Mouse (Mus musculus) heart, embryonic 10.5 days (tissue): ENCODE measurements around the gene Ltbp1. TPM values are rescaled to one million over a fixed set of nuclear protein-coding genes. Genes with fewer than 3 reads are reported as not detected.

Experiments used
- DNase-seq: peaks from one replicate; pipeline ENCODE4 v3.0.0-alpha.2; 2017; ENCODE audit warnings: low spot score
- H3K27ac ChIP-seq: fragments of 300-500 bp; sonication (generic); 2 replicates; pipeline ENCODE4 v1.5.1; 2016; ENCODE audit warnings: mild to moderate bottlenecking
- H3K27me3 ChIP-seq: fragments of 300-500 bp; sonication (generic); 2 replicates; pipeline ENCODE4 v1.6.1; 2016; ENCODE audit warnings: mild to moderate bottlenecking; ENCODE audit not compliant: poor library complexity, insufficient read depth, severe bottlenecking
- H3K36me3 ChIP-seq: fragments of 300-500 bp; sonication (generic); 2 replicates; pipeline ENCODE4 v1.6.1; 2016; ENCODE audit warnings: mild to moderate bottlenecking, moderate library complexity
- H3K4me1 ChIP-seq: fragments of 300-500 bp; sonication (generic); 2 replicates; pipeline ENCODE4 v1.6.1; 2016; ENCODE audit warnings: mild to moderate bottlenecking
- H3K4me3 ChIP-seq: fragments of 300-500 bp; sonication (generic); 2 replicates; pipeline ENCODE4 v1.5.1; 2016; ENCODE audit warnings: mild to moderate bottlenecking, moderate library complexity
- H3K9me3 ChIP-seq: fragments of 300-500 bp; sonication (generic); 2 replicates; pipeline ENCODE4 v1.6.1; 2016; ENCODE audit warnings: mild to moderate bottlenecking, moderate library complexity
- WGBS: fragments of 180-500 bp; shearing (Covaris S2); methylation state at CpG from one replicate; pipeline ENCODE4 v1.1.7; 2016; 5-methylcytosine and 5-hydroxymethylcytosine counted together
- polyA plus RNA-seq: library from polyadenylated mRNA; unstranded; fragments of >200 nt; fragmentation: Nextera tagmentation; extraction: Ambion mirVana; gene quantifications from 2 replicates; pipeline ENCODE4 v1.2.1, GENCODE M21; 2016

Ltbp1 gene
- polyA plus RNA-seq, 1 experiment from 2014 or later = 29.7 TPM

- no peak for DNase-seq
- WGBS = 77% methylated on average over 3 of the region's 3 CpGs
Observed at GRCm38 (mm10) chr17:75244148-75244547, 238.8 kb downstream of the Ltbp1 start.

GRCm38 (mm10) chr17:75245085-75245484 lies 239.7 kb downstream of the Ltbp1 start:
- Histone ChIP-seq H3K4me1 (peaks cover 5% of the 10 kb centered on the region; the same call in 1 of the 2 replicates), H3K9me3 (no peaks in the 10 kb centered on the region), H3K27ac (no peak overlapping the region), H3K27me3 (no peaks in the 10 kb centered on the region), H3K36me3 (0 out of 2 replicates have a peak, but pooled peaks cover 12% of the 10 kb centered on the region), H3K4me3 (no peak overlapping the region)
- no peak for DNase-seq
- 85% methylated on average over 7 of the region's 7 CpGs for WGBS

More at GRCm38 (mm10) chr17:75244148-75244547, 238.8 kb downstream of the Ltbp1 start:
- Histone ChIP-seq H3K4me3 (no peak overlapping the region), H3K27me3 (no peaks in the 10 kb centered on the region), H3K4me1 (peaks cover 5% of the 10 kb centered on the region; the same call in 1 of the 2 replicates), H3K9me3 (no peaks in the 10 kb centered on the region), H3K27ac (no peak overlapping the region), H3K36me3 (0 out of 2 replicates have a peak, but pooled peaks cover 12% of the 10 kb centered on the region)

GRCm38 (mm10) chr17:75248632-75249031 lies 243.3 kb downstream of the Ltbp1 start:
- H3K9me3 ChIP-seq = no peaks in the 10 kb centered on the region
- no peaks in the 10 kb centered on the region for H3K27me3 ChIP-seq
- DNase-seq = no peak
- H3K27ac ChIP-seq = no peak overlapping the region
- H3K4me1 ChIP-seq = peaks cover 5% of the 10 kb centered on the region; the same call in 1 of the 2 replicates
- WGBS = 49% methylated on average over 10 of the region's 10 CpGs
- peaks cover 11% of the 10 kb centered on the region; the same call in 1 of the 2 replicates for H3K36me3 ChIP-seq
- no peak overlapping the region for H3K4me3 ChIP-seq

- Histone ChIP-seq H3K4me1 (peaks cover 5% of the 10 kb centered on the region; the same call in 1 of the 2 replicates), H3K27me3 (no peaks in the 10 kb centered on the region), H3K4me3 (no peak overlapping the region), H3K27ac (no peak overlapping the region), H3K9me3 (no peaks in the 10 kb centered on the region), H3K36me3 (peaks cover 4% of the 10 kb centered on the region; the same call in 1 of the 2 replicates)
- DNase-seq = no peak
- 83% methylated on average over 6 of the region's 6 CpGs for WGBS
Observed at GRCm38 (mm10) chr17:75250571-75250970, 245.2 kb downstream of the Ltbp1 start.

GRCm38 (mm10) chr17:75251094-75251493 lies 245.7 kb downstream of the Ltbp1 start:
- no peaks in the 10 kb centered on the region for H3K9me3 ChIP-seq
- H3K27me3 ChIP-seq = no peaks in the 10 kb centered on the region
- peaks cover 4% of the 10 kb centered on the region; the same call in 1 of the 2 replicates for H3K36me3 ChIP-seq
- peaks cover 5% of the 10 kb centered on the region; the same call in 1 of the 2 replicates for H3K4me1 ChIP-seq
- DNase-seq = no peak
- no peak overlapping the region for H3K4me3 ChIP-seq
- no peak overlapping the region for H3K27ac ChIP-seq
- 91% methylated on average over 6 of the region's 6 CpGs for WGBS

GRCm38 (mm10) chr17:75252540-75252939 lies 247.2 kb downstream of the Ltbp1 start:
- Histone ChIP-seq H3K4me1 (peaks cover 5% of the 10 kb centered on the region; the same call in 1 of the 2 replicates), H3K27me3 (no peaks in the 10 kb centered on the region)
- no peak for DNase-seq

GRCm38 (mm10) chr17:75254909-75255308 lies 249.5 kb downstream of the Ltbp1 start:
- DNase-seq = no peak
- 90% methylated on average over 6 of the region's 6 CpGs for WGBS

More at GRCm38 (mm10) chr17:75252540-75252939, 247.2 kb downstream of the Ltbp1 start:
- no peak overlapping the region for H3K4me3 ChIP-seq
- H3K36me3 ChIP-seq = peaks cover 4% of the 10 kb centered on the region; the same call in 1 of the 2 replicates
- no peaks in the 10 kb centered on the region for H3K9me3 ChIP-seq
- WGBS = 93% methylated on average over 5 of the region's 5 CpGs
- H3K27ac ChIP-seq = no peak overlapping the region

GRCm38 (mm10) chr17:75255967-75256366 lies 250.6 kb downstream of the Ltbp1 start:
- Histone ChIP-seq H3K9me3 (no peaks in the 10 kb centered on the region), H3K4me1 (no peaks in the 10 kb centered on the region), H3K27me3 (no peaks in the 10 kb centered on the region), H3K27ac (no peak overlapping the region), H3K4me3 (no peak overlapping the region), H3K36me3 (peaks cover 4% of the 10 kb centered on the region; the same call in 1 of the 2 replicates)
- DNase-seq = no peak
- WGBS = 50% methylated on average over 1 of the region's 1 CpGs

More at GRCm38 (mm10) chr17:75254909-75255308, 249.5 kb downstream of the Ltbp1 start:
- H3K4me1 ChIP-seq = no peaks in the 10 kb centered on the region
- H3K27me3 ChIP-seq = no peaks in the 10 kb centered on the region
- H3K27ac ChIP-seq = no peak overlapping the region
- H3K9me3 ChIP-seq = no peaks in the 10 kb centered on the region
- H3K4me3 ChIP-seq = no peak overlapping the region
- H3K36me3 ChIP-seq = peaks cover 4% of the 10 kb centered on the region; the same call in 1 of the 2 replicates

GRCm38 (mm10) chr17:75258427-75258826 lies 253.1 kb downstream of the Ltbp1 start:
- Histone ChIP-seq H3K36me3 (no peaks in the 10 kb centered on the region), H3K9me3 (no peaks in the 10 kb centered on the region), H3K4me3 (no peak overlapping the region), H3K27me3 (no peaks in the 10 kb centered on the region), H3K27ac (no peak overlapping the region), H3K4me1 (no peaks in the 10 kb centered on the region)
- 77% methylated on average over 2 of the region's 2 CpGs for WGBS
- no peak for DNase-seq

GRCm38 (mm10) chr17:75263336-75263990 lies 258.1 kb downstream of the Ltbp1 start:
- DNase-seq = no peak
- H3K27ac ChIP-seq = no peak overlapping the region
- no peaks in the 10 kb centered on the region for H3K4me1 ChIP-seq
- H3K36me3 ChIP-seq = peaks cover 21% of the 10 kb centered on the region
- no peaks in the 10 kb centered on the region for H3K9me3 ChIP-seq
- H3K27me3 ChIP-seq = no peaks in the 10 kb centered on the region
- WGBS = 90% methylated on average over 3 of the region's 3 CpGs
- no peak overlapping the region for H3K4me3 ChIP-seq

- no peak overlapping the region for H3K27ac ChIP-seq
- DNase-seq = no peak
- 79% methylated on average over 4 of the region's 4 CpGs for WGBS
- H3K9me3 ChIP-seq = no peaks in the 10 kb centered on the region
- peaks cover 25% of the 10 kb centered on the region for H3K36me3 ChIP-seq
- no peaks in the 10 kb centered on the region for H3K27me3 ChIP-seq
- H3K4me1 ChIP-seq = no peaks in the 10 kb centered on the region
- H3K4me3 ChIP-seq = no peak overlapping the region
Observed at GRCm38 (mm10) chr17:75268506-75268905, 263.1 kb downstream of the Ltbp1 start.

GRCm38 (mm10) chr17:75272446-75272845 lies 267.1 kb downstream of the Ltbp1 start:
- no peak for DNase-seq
- H3K4me1 ChIP-seq = no peaks in the 10 kb centered on the region
- no peak overlapping the region for H3K27ac ChIP-seq
- WGBS = 82% methylated on average over 3 of the region's 3 CpGs
- H3K36me3 ChIP-seq = peaks cover 12% of the 10 kb centered on the region; the same call in 1 of the 2 replicates
- H3K9me3 ChIP-seq = no peaks in the 10 kb centered on the region
- no peak overlapping the region for H3K4me3 ChIP-seq
- H3K27me3 ChIP-seq = no peaks in the 10 kb centered on the region

- no peak overlapping the region for H3K4me3 ChIP-seq
- peaks cover 10% of the 10 kb centered on the region; the same call in 1 of the 2 replicates for H3K36me3 ChIP-seq
- no peaks in the 10 kb centered on the region for H3K4me1 ChIP-seq
- no peak overlapping the region for H3K27ac ChIP-seq
- H3K27me3 ChIP-seq = no peaks in the 10 kb centered on the region
- WGBS = 67% methylated on average over 1 of the region's 1 CpGs
- DNase-seq = no peak
- no peaks in the 10 kb centered on the region for H3K9me3 ChIP-seq
Observed at GRCm38 (mm10) chr17:75273272-75273671, 267.9 kb downstream of the Ltbp1 start.
